Mouse (Mus musculus) stomach, postnatal 0 days (tissue): ENCODE data around the gene Hic1. TPM values are rescaled to one million over a fixed set of nuclear protein-coding genes. Genes with fewer than 3 reads are reported as not detected.

Source experiments
- ATAC-seq: fragments of 200-750 bp; cut with Nextera tagmentation; 2 replicates; pipeline ENCODE4 v1.8.0; 2017; ENCODE audit not compliant: low FRiP score, low TSS enrichment
- DNase-seq: peaks from one replicate; pipeline ENCODE4 v3.0.0-alpha.2; 2016; ENCODE audit warnings: low spot score
- H3K27ac ChIP-seq: fragments of 300-500 bp; sonication (generic); replicated peaks from 2 replicates; pipeline ENCODE4 v1.5.1; 2014; ENCODE audit warnings: mild to moderate bottlenecking, control low read depth
- H3K27me3 ChIP-seq: fragments of 300-500 bp; sonication (generic); 2 replicates; pipeline ENCODE4 v1.6.1; 2014; ENCODE audit warnings: low read length; ENCODE audit not compliant: control insufficient read depth, insufficient read depth
- H3K36me3 ChIP-seq: fragments of 300-500 bp; sonication (generic); 2 replicates; pipeline ENCODE4 v1.6.1; 2014; ENCODE audit warnings: low read length, mixed read lengths; ENCODE audit not compliant: control insufficient read depth, insufficient read depth
- H3K4me1 ChIP-seq: fragments of 300-500 bp; sonication (generic); replicated peaks from 2 replicates; pipeline ENCODE4 v1.6.1; 2014; ENCODE audit warnings: antibody characterized with exemption; ENCODE audit not compliant: control insufficient read depth, insufficient read depth
- H3K4me2 ChIP-seq: fragments of 300-500 bp; sonication (generic); replicated peaks from 2 replicates; pipeline ENCODE4 v1.6.1; 2014; ENCODE audit warnings: low read depth, mild to moderate bottlenecking, control low read depth, moderate library complexity
- H3K4me3 ChIP-seq: fragments of 300-500 bp; sonication (generic); 2 replicates; pipeline ENCODE4 v1.5.1; 2014; ENCODE audit warnings: low read depth, low read length, control low read depth
- H3K9ac ChIP-seq: fragments of 300-500 bp; sonication (generic); 2 replicates; pipeline ENCODE4 v1.6.1; 2014; ENCODE audit warnings: mild to moderate bottlenecking, low read length, control low read depth, mixed read lengths
- H3K9me3 ChIP-seq: fragments of 300-500 bp; sonication (generic); 2 replicates; pipeline ENCODE4 v1.6.1; 2016; ENCODE audit warnings: low read length; ENCODE audit not compliant: control insufficient read depth
- CTCF ChIP-seq: IDR thresholded peaks from 2 replicates; pipeline ENCODE4 v1.5.1; 2016; ENCODE audit warnings: antibody characterized with exemption, low read depth, mild to moderate bottlenecking, moderate library complexity
- EP300 ChIP-seq: optimal IDR thresholded peaks from 2 replicates; pipeline ENCODE3; 2016; ENCODE audit warnings: antibody characterized with exemption
- WGBS: fragments of 180-500 bp; shearing (Covaris S2); extraction: QIAGEN DNeasy Blood & Tissue Kit; methylation state at CpG from one replicate; pipeline ENCODE4 v1.1.7; 2014; 5-methylcytosine and 5-hydroxymethylcytosine counted together
- polyA plus RNA-seq: library from polyadenylated mRNA; unstranded; fragments of >200 nt; fragmentation: Nextera tagmentation; extraction: Ambion mirVana; gene quantifications from 2 replicates; pipeline ENCODE4 v1.2.1, GENCODE M21; 2015

Gene Hic1
- polyA plus RNA-seq, 1 experiment from 2014 or later: 6.6 TPM

GRCm38 (mm10) chr11:75168590-75169361 lies 543 bp downstream of the Hic1 start:
- no peak for TF ChIP-seq EP300
- TF ChIP-seq CTCF: peak; percentile 94
- peak overlapping the region; percentile 91 for H3K27ac ChIP-seq
- peak overlapping the region; percentile 91 for H3K4me2 ChIP-seq
- peak overlapping the region; percentile 80 for H3K9ac ChIP-seq
- ATAC-seq: peak; percentile 39
- 1% methylated on average over 80 of the region's 83 CpGs for WGBS
- peak overlapping the region; percentile 72 for H3K4me3 ChIP-seq
- DNase-seq: peak; percentile 90
- peaks cover 3% of the 10 kb centered on the region; the same call in 1 of the 2 replicates for H3K4me1 ChIP-seq
- no peaks in the 10 kb centered on the region; the same call in 1 of the 2 replicates for H3K27me3 ChIP-seq
- peaks cover 3% of the 10 kb centered on the region; the same call in 1 of the 2 replicates for H3K36me3 ChIP-seq
- H3K9me3 ChIP-seq: no peaks in the 10 kb centered on the region

- ATAC-seq: no peak
- Histone ChIP-seq H3K4me1 (peaks cover 3% of the 10 kb centered on the region; the same call in 1 of the 2 replicates), H3K4me3 (peak overlapping the region; percentile 72), H3K9me3 (no peaks in the 10 kb centered on the region), H3K27ac (peak overlapping the region; percentile 91), H3K4me2 (peak overlapping the region; percentile 91), H3K27me3 (no peaks in the 10 kb centered on the region; the same call in 1 of the 2 replicates), H3K36me3 (peaks cover 9% of the 10 kb centered on the region), H3K9ac (peak overlapping the region; percentile 80)
- WGBS: 15% methylated on average over 46 of the region's 63 CpGs
- peak; percentile 28 for DNase-seq
- TF ChIP-seq CTCF (no peak), EP300 (no peak)
These were observed 1.4 kb downstream of the Hic1 start for GRCm38 (mm10) chr11:75167643-75168589.

GRCm38 (mm10) chr11:75166861-75167642 lies 2.3 kb downstream of the Hic1 start:
- peak overlapping the region; percentile 72 for H3K4me3 ChIP-seq
- H3K4me1 ChIP-seq: no peaks in the 10 kb centered on the region
- H3K9me3 ChIP-seq: no peaks in the 10 kb centered on the region
- H3K27me3 ChIP-seq: no peaks in the 10 kb centered on the region; the same call in 1 of the 2 replicates
- 12% methylated on average over 68 of the region's 68 CpGs for WGBS
- ATAC-seq (no peak), DNase-seq (peak; percentile 69)
- H3K9ac ChIP-seq: peak overlapping the region; percentile 80
- peak overlapping the region; percentile 91 for H3K4me2 ChIP-seq
- peak overlapping the region; percentile 91 for H3K27ac ChIP-seq
- peak; percentile 18; the same call in 1 of the 2 replicates for TF ChIP-seq CTCF
- TF ChIP-seq EP300: no peak
- peaks cover 16% of the 10 kb centered on the region for H3K36me3 ChIP-seq

GRCm38 (mm10) chr11:75166193-75166842 lies 3.0 kb downstream of the Hic1 start:
- Histone ChIP-seq H3K9me3 (no peaks in the 10 kb centered on the region), H3K9ac (peak overlapping the region; percentile 80), H3K27me3 (no peaks in the 10 kb centered on the region; the same call in 1 of the 2 replicates), H3K4me2 (peak overlapping the region; percentile 91), H3K4me3 (peak overlapping the region; percentile 72), H3K4me1 (no peaks in the 10 kb centered on the region), H3K36me3 (peaks cover 20% of the 10 kb centered on the region), H3K27ac (peak overlapping the region; percentile 91)
- TF ChIP-seq CTCF: no peak
- TF ChIP-seq EP300: no peak
- WGBS: 17% methylated on average over 55 of the region's 55 CpGs
- ATAC-seq: no peak
- DNase-seq: peak; percentile 23
